Mouse (Mus musculus) cerebellum, adult 2 months (tissue): Measurements from ENCODE around the gene BC049715.

Source experiments
- CTCF ChIP-seq: fragments of 200-500 bp; IDR thresholded peaks from 2 replicates; pipeline ENCODE4 v1.5.1; 2011; ENCODE audit warnings: low read depth, mild to moderate bottlenecking, control low read depth, low read length, moderate library complexity, borderline replicate concordance; ENCODE audit not compliant: insufficient read depth
- POLR2A ChIP-seq: fragments of 200-500 bp; IDR thresholded peaks from 2 replicates; pipeline ENCODE4 v1.6.1; 2011; ENCODE audit warnings: low read length, control low read depth, borderline replicate concordance; ENCODE audit not compliant: insufficient read depth

GRCm38 (mm10) chr6:136795110-136795509 is 32.3 kb upstream of the BC049715 start:
- TF ChIP-seq CTCF (no peak), POLR2A (no peak)
